Mouse (Mus musculus) MEL (cell line): ENCODE measurements at regions not wholly inside any gene's neighbourhood (a gene's known extent, or its start where the extent isn't known, plus 50 kb on each side); places are given as distances from the start of the nearest gene placed in this dataset.

Experiments
- DNase-seq: peaks from one replicate; pipeline ENCODE4 v3.0.0; 2011; ENCODE audit warnings: low read depth, low spot score
- H3K27ac ChIP-seq: 2 replicates; pipeline ENCODE4 v1.5.1; 2012; ENCODE audit warnings: low read depth, mild to moderate bottlenecking, control low read depth, low read length, moderate library complexity; ENCODE audit not compliant: control insufficient read depth
- H3K27me3 ChIP-seq, 2 experiments: fragments of 150-350 bp in 1 of 2; sonication (generic) in 1 of 2; 2 replicates each; pipeline ENCODE4 v1.6.1; 2012; ENCODE audit warnings: low read length in 2 of 2, mild to moderate bottlenecking in 2 of 2, improper control_type of control experiment in 1 of 2, moderate library complexity in 1 of 2; ENCODE audit not compliant: insufficient read depth in 2 of 2, control insufficient read depth in 1 of 2
- H3K36me3 ChIP-seq, 2 experiments: 2 replicates each; pipeline ENCODE4 v1.6.1; 2012 to 2014; ENCODE audit warnings: low read length in 2 of 2, improper control_type of control experiment in 1 of 2, inconsistent platforms in 1 of 2, mild to moderate bottlenecking in 1 of 2; ENCODE audit not compliant: insufficient read depth in 2 of 2, control insufficient read depth in 1 of 2
- H3K4me1 ChIP-seq, 2 experiments: fragments of 150-350 bp in 1 of 2; sonication (generic) in 1 of 2; 2 replicates each; pipeline ENCODE4 v1.6.1; 2012; ENCODE audit warnings: low read length in 2 of 2, improper control_type of control experiment in 1 of 2, mild to moderate bottlenecking in 1 of 2; ENCODE audit not compliant: insufficient read depth in 2 of 2, control insufficient read depth in 1 of 2
- H3K4me3 ChIP-seq, 2 experiments: fragments of 150-350 bp in 1 of 2; sonication (generic) in 1 of 2; 2 replicates each; pipeline ENCODE4 v1.5.1; 2012; ENCODE audit warnings: low read depth in 2 of 2, low read length in 2 of 2, mild to moderate bottlenecking in 2 of 2, moderate library complexity in 2 of 2, control low read depth in 1 of 2, improper control_type of control experiment in 1 of 2; ENCODE audit not compliant: control insufficient read depth in 1 of 2, insufficient read depth in 1 of 2
- H3K79me2 ChIP-seq: 2 replicates; pipeline ENCODE4 v1.6.1; 2012; ENCODE audit warnings: mild to moderate bottlenecking, low read length, moderate library complexity; ENCODE audit not compliant: control insufficient read depth, poor library complexity, insufficient read depth
- H3K9ac ChIP-seq: 2 replicates; pipeline ENCODE4 v1.6.1; 2012; ENCODE audit warnings: low read depth, mild to moderate bottlenecking, control low read depth, low read length, moderate library complexity; ENCODE audit not compliant: control insufficient read depth, poor library complexity, severe bottlenecking
- H3K9me3 ChIP-seq: fragments of 150-350 bp; sonication (generic); replicated peaks from 2 replicates; pipeline ENCODE4 v1.6.1; 2012; ENCODE audit warnings: mild to moderate bottlenecking, low read length, improper control_type of control experiment, moderate library complexity; ENCODE audit not compliant: insufficient read depth
- BHLHE40 ChIP-seq: IDR thresholded peaks from 2 replicates; pipeline ENCODE4 v1.6.1; 2012; ENCODE audit warnings: low read depth, mild to moderate bottlenecking, inconsistent platforms, low read length, improper control_type of control experiment, borderline replicate concordance
- CTCF ChIP-seq, 3 experiments: IDR thresholded peaks in 2 of 3; conservative IDR thresholded peaks in 1 of 3; 2 replicates each; pipeline ENCODE4 v1.5.1; 2011 to 2012; ENCODE audit warnings: low read length in 3 of 3, low read depth in 2 of 3, mild to moderate bottlenecking in 2 of 3, improper control_type of control experiment in 1 of 3, inconsistent platforms in 1 of 3, mixed read lengths in 1 of 3, moderate library complexity in 1 of 3; ENCODE audit not compliant: control insufficient read depth in 1 of 3, insufficient read depth in 1 of 3, poor library complexity in 1 of 3, severe bottlenecking in 1 of 3
- E2F4 ChIP-seq: IDR thresholded peaks from 2 replicates; pipeline ENCODE4 v1.6.1; 2011; ENCODE audit warnings: low read depth, low read length, improper control_type of control experiment, borderline replicate concordance
- ELF1 ChIP-seq: IDR thresholded peaks from 2 replicates; pipeline ENCODE4 v1.6.1; 2014; ENCODE audit warnings: low read depth, mild to moderate bottlenecking, inconsistent platforms, low read length, improper control_type of control experiment, moderate library complexity
- GABPA ChIP-seq: IDR thresholded peaks from 2 replicates; pipeline ENCODE4 v1.6.1; 2012; ENCODE audit warnings: low read depth, mild to moderate bottlenecking, inconsistent platforms, low read length, improper control_type of control experiment, moderate library complexity
- KAT2A ChIP-seq: conservative IDR thresholded peaks from 2 replicates; pipeline ENCODE4 v1.6.1; 2012; ENCODE audit warnings: low read depth, low read length, improper control_type of control experiment, inconsistent platforms
- MAFK ChIP-seq: IDR thresholded peaks from 2 replicates; pipeline ENCODE4 v1.6.1; 2011; ENCODE audit warnings: low read depth, mild to moderate bottlenecking, low read length, improper control_type of control experiment, borderline replicate concordance
- MAZ ChIP-seq: IDR thresholded peaks from 2 replicates; pipeline ENCODE4 v1.6.1; 2012; ENCODE audit warnings: low read depth, mild to moderate bottlenecking, inconsistent platforms, low read length, improper control_type of control experiment
- MXI1 ChIP-seq: IDR thresholded peaks from 2 replicates; pipeline ENCODE4 v1.6.1; 2011; ENCODE audit warnings: mild to moderate bottlenecking, low read depth, low read length, improper control_type of control experiment
- MYB ChIP-seq: IDR thresholded peaks from 2 replicates; pipeline ENCODE4 v1.6.1; 2011; ENCODE audit warnings: mild to moderate bottlenecking, low read depth, low read length, improper control_type of control experiment
- POLR2AphosphoS2 ChIP-seq: IDR thresholded peaks from 2 replicates; pipeline ENCODE4 v1.6.1; 2011; ENCODE audit warnings: low read length, improper control_type of control experiment
- POLR2AphosphoS5 ChIP-seq: IDR thresholded peaks from 2 replicates; pipeline ENCODE4 v1.6.1; 2012; ENCODE audit warnings: low read depth, borderline replicate concordance, mild to moderate bottlenecking, inconsistent platforms, low read length, moderate library complexity, mixed read lengths
- TAL1 ChIP-seq: IDR thresholded peaks from 2 replicates; pipeline ENCODE4 v1.6.1; 2012; ENCODE audit warnings: mild to moderate bottlenecking, inconsistent platforms, low read length, moderate library complexity, mixed read lengths
- UBTF ChIP-seq: IDR thresholded peaks from 2 replicates; pipeline ENCODE4 v1.6.1; 2012; ENCODE audit warnings: low read depth, mild to moderate bottlenecking, inconsistent platforms, low read length, improper control_type of control experiment, moderate library complexity, borderline replicate concordance; ENCODE audit not compliant: insufficient read depth
- USF1 ChIP-seq: IDR thresholded peaks from 2 replicates; pipeline ENCODE4 v1.6.1; 2014; ENCODE audit warnings: low read depth, mild to moderate bottlenecking, inconsistent platforms, low read length, improper control_type of control experiment, moderate library complexity
- USF2 ChIP-seq, 2 experiments: IDR thresholded peaks; 2 replicates each; pipeline ENCODE4 v1.6.1; 2011 to 2012; ENCODE audit warnings: improper control_type of control experiment in 2 of 2, low read length in 2 of 2, borderline replicate concordance in 1 of 2, inconsistent platforms in 1 of 2, low read depth in 1 of 2, mild to moderate bottlenecking in 1 of 2; ENCODE audit not compliant: insufficient read depth in 1 of 2
- ZC3H11A ChIP-seq: IDR thresholded peaks from 2 replicates; pipeline ENCODE4 v1.6.1; 2012; ENCODE audit warnings: low read depth, mild to moderate bottlenecking, inconsistent platforms, low read length, improper control_type of control experiment

DNA sequence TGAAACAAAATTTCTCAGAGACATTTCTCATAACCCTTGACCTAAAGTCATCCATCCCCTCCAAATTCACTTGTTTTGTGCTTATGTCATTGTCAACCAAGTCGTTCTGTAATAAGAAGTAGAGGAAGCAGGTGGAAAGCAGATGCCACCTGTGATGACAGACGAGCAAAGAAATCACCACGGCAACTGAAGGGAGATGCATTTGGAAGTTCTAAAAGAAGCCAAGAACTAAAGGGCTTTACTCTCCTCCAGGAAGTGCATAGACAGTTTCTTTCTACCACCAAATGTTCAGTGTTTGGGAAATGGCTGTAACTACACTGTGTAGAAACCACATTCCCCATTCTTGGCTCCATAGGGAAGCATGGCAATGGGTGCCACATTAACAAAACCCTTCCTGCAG lies 317.4 kb downstream of the Gm10184 start:
- no peaks in the 10 kb centered on the region for H3K9me3 ChIP-seq
- H3K4me1 ChIP-seq = no peaks in the 10 kb centered on the region
- no peak for DNase-seq
- H3K9ac ChIP-seq = no peak overlapping the region
- H3K36me3 ChIP-seq = no peaks in the 10 kb centered on the region
- H3K27ac ChIP-seq = no peak overlapping the region
- no peaks in the 10 kb centered on the region for H3K27me3 ChIP-seq
- H3K79me2 ChIP-seq = no peaks in the 10 kb centered on the region
- H3K4me3 ChIP-seq = no peak overlapping the region
- TF ChIP-seq UBTF (no peak), POLR2AphosphoS2 (no peak), E2F4 (no peak), CTCF (IDR thresholded peaks at IDR 0.05 in 2 of 3, conservative IDR thresholded peaks at IDR 0.05 in 1 of 3; ENCODE audit: control insufficient read depth in 1 of 3, insufficient read depth in 1 of 3, low read depth in 2 of 3, low read length in 3 of 3, poor library complexity in 1 of 3, severe bottlenecking in 1 of 3) (no peak), MAZ (no peak), GABPA (no peak)

DNA sequence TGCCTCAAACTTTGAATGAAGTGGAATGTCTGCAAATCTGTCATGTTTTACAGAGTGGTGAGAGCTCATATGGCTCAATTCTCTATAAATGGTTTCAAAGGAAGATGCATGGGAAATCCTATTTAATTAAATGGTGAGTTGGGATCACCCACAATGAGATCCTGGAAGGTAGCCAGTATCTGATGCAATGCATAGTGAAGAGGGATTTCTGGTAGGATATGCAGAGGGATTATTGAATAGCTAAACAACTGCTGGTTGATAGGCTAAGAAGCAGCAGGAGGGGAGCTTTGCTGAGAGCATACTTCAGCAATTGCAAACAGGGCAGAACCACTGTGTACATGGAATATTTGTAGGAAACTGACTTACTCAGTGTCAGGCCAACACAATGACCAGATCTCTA lies 350.7 kb downstream of the Gm10184 start:
- H3K27me3 ChIP-seq = no peaks in the 10 kb centered on the region
- no peaks in the 10 kb centered on the region for H3K36me3 ChIP-seq
- DNase-seq = no peak
- H3K27ac ChIP-seq = no peak overlapping the region
- H3K4me1 ChIP-seq = no peaks in the 10 kb centered on the region
- TF ChIP-seq ELF1 (no peak), CTCF (IDR thresholded peaks at IDR 0.05 in 2 of 3, conservative IDR thresholded peaks at IDR 0.05 in 1 of 3; ENCODE audit: control insufficient read depth in 1 of 3, insufficient read depth in 1 of 3, low read depth in 2 of 3, low read length in 3 of 3, poor library complexity in 1 of 3, severe bottlenecking in 1 of 3) (no peak), MAZ (no peak), MYB (no peak), ZC3H11A (no peak), BHLHE40 (no peak), USF2 (IDR thresholded peaks at IDR 0.05; ENCODE audit: borderline replicate concordance in 1 of 2, insufficient read depth in 1 of 2, low read depth in 1 of 2, low read length in 2 of 2) (no peak), MAFK (no peak), USF1 (no peak), MXI1 (no peak), KAT2A (no peak), POLR2AphosphoS5 (no peak), TAL1 (no peak)
- no peak overlapping the region for H3K9ac ChIP-seq
- no peak overlapping the region for H3K4me3 ChIP-seq
- H3K79me2 ChIP-seq = no peaks in the 10 kb centered on the region
- no peaks in the 10 kb centered on the region for H3K9me3 ChIP-seq
